27 mouse cellular contexts compared by ENCODE assay signal in the genomic region with DNA sequence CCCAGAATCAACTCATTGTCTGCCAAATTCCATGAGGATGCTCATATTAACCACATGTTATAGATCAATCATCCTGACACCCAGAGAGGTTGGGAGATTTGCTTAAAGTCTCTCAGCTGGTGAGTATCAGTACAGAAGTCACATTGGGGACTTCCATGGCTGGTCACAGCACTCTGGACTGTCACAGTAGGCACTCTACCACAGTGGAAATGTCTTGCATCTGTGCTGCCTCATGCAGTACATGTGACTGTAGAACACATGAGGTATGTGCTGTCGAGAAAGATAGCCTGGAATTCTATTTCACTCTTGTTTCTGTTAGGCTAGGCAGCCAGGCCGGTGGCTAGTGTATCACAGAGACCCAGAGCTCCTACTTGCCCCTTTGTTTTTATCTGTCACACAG. TPM values are rescaled to one million over a fixed set of nuclear protein-coding genes. Genes with fewer than 3 reads are reported as not detected.
A peak's percentile ranks its signal among the peaks of the same experiment; 100 is the strongest.
DNase-seq lines count a peak whose midpoint lies in the region; ATAC-seq lines count a peak whose summit lies in the region.
"Had no signal": no experiment of that assay in that cellular context is flagged by ENCODE, and none has a peak within 500 bp of the region (broad histone marks: within the 10 kb centered on the region; RNA-seq: fewer than 3 reads in every experiment).

No protein-coding gene starts in this region.

- no peaks in the 10 kb centered on the region for H3K36me3 ChIP-seq in macrophage (ENCODE audit: inconsistent target)
- H3K36me3 ChIP-seq in splenic B cell, adult 2 months (ENCODE audit: control insufficient read depth, insufficient read depth, low read length, poor library complexity, severe bottlenecking), result no peaks in the 10 kb centered on the region
- H3K36me3 ChIP-seq in forebrain, embryonic 12.5 days (replicated peaks), result no peaks in the 10 kb centered on the region
- H3K36me3 ChIP-seq in forebrain, embryonic 13.5 days (ENCODE audit: poor library complexity, severe bottlenecking), result no peaks in the 10 kb centered on the region
- H3K36me3 ChIP-seq: embryonic facial prominence, embryonic 12.5 days; embryonic facial prominence, embryonic 15.5 days; heart, embryonic 12.5 days; heart, embryonic 15.5 days; hindbrain, embryonic 10.5 days; hindbrain, embryonic 13.5 days had no signal

- no peaks in the 10 kb centered on the region; the same call in 1 of the 2 replicates for H3K27me3 ChIP-seq in splenic B cell, adult 2 months (ENCODE audit: control insufficient read depth, insufficient read depth, low read length, poor library complexity, severe bottlenecking)
- H3K27me3 ChIP-seq in forebrain, embryonic 12.5 days, result no peaks in the 10 kb centered on the region
- H3K27me3 ChIP-seq in forebrain, embryonic 13.5 days, result no peaks in the 10 kb centered on the region
- H3K27me3 ChIP-seq: embryonic facial prominence, embryonic 12.5 days; embryonic facial prominence, embryonic 15.5 days; heart, embryonic 12.5 days; heart, embryonic 15.5 days; hindbrain, embryonic 13.5 days had no signal

- no peaks in the 10 kb centered on the region for H3K9me3 ChIP-seq in forebrain, embryonic 12.5 days
- no peaks in the 10 kb centered on the region for H3K9me3 ChIP-seq in forebrain, embryonic 13.5 days (replicated peaks)
- H3K9me3 ChIP-seq: embryonic facial prominence, embryonic 12.5 days; embryonic facial prominence, embryonic 15.5 days; heart, embryonic 12.5 days; heart, embryonic 15.5 days; hindbrain, embryonic 10.5 days; hindbrain, embryonic 13.5 days had no signal

- no peak overlapping the region for H3K4me3 ChIP-seq in macrophage (ENCODE audit: inconsistent target)
- no peak overlapping the region for H3K4me3 ChIP-seq in forebrain, embryonic 12.5 days (replicated peaks)
- no peak overlapping the region for H3K4me3 ChIP-seq in forebrain, embryonic 13.5 days
- H3K4me3 ChIP-seq: embryonic facial prominence, embryonic 12.5 days; embryonic facial prominence, embryonic 15.5 days; heart, embryonic 12.5 days; heart, embryonic 15.5 days; hindbrain, embryonic 10.5 days; hindbrain, embryonic 13.5 days had no signal

- no peak overlapping the region for H3K9ac ChIP-seq in forebrain, embryonic 12.5 days
- H3K9ac ChIP-seq in forebrain, embryonic 13.5 days, result no peak overlapping the region
- H3K9ac ChIP-seq: embryonic facial prominence, embryonic 12.5 days; embryonic facial prominence, embryonic 15.5 days; heart, embryonic 12.5 days; heart, embryonic 15.5 days; hindbrain, embryonic 13.5 days had no signal

- no peaks in the 10 kb centered on the region for H3K79me2 ChIP-seq in macrophage (ENCODE audit: inconsistent target)

- ATAC-seq in forebrain, embryonic 12.5 days (ENCODE audit: low FRiP score), result no peak
- ATAC-seq in forebrain, embryonic 13.5 days, result no peak
- ATAC-seq: forebrain, embryonic 16.5 days; hindbrain, embryonic 16.5 days; inflammation-experienced regulatory T-cells, adult 6 months; intestine, embryonic 16.5 days had no signal

- H3K4me1 ChIP-seq in forebrain, embryonic 12.5 days, result no peaks in the 10 kb centered on the region
- H3K4me1 ChIP-seq in forebrain, embryonic 13.5 days, result no peaks in the 10 kb centered on the region
- H3K4me1 ChIP-seq: embryonic facial prominence, embryonic 12.5 days; embryonic facial prominence, embryonic 15.5 days; heart, embryonic 15.5 days; hindbrain, embryonic 13.5 days had no signal

- H3K4me2 ChIP-seq in forebrain, embryonic 12.5 days, result no peak overlapping the region
- no peak overlapping the region for H3K4me2 ChIP-seq in forebrain, embryonic 13.5 days
- H3K4me2 ChIP-seq: embryonic facial prominence, embryonic 12.5 days; embryonic facial prominence, embryonic 15.5 days; heart, embryonic 12.5 days; heart, embryonic 15.5 days; hindbrain, embryonic 13.5 days had no signal

- WGBS in macrophage (ENCODE audit: missing documents), result 92% methylated on average over 2 of the region's 2 CpGs
- 73% methylated on average over 2 of the region's 2 CpGs for WGBS in forebrain, embryonic 12.5 days
- WGBS in forebrain, embryonic 13.5 days, result 72% methylated on average over 2 of the region's 2 CpGs

- H3K27ac ChIP-seq in macrophage, result peak overlapping the region; percentile 71
- H3K27ac ChIP-seq in forebrain, embryonic 12.5 days, result no peak overlapping the region
- H3K27ac ChIP-seq in forebrain, embryonic 13.5 days, result no peak overlapping the region
- H3K27ac ChIP-seq: embryonic facial prominence, embryonic 12.5 days; embryonic facial prominence, embryonic 15.5 days; heart, embryonic 15.5 days; hindbrain, embryonic 10.5 days; hindbrain, embryonic 13.5 days had no signal

- peak; percentile 8 for DNase-seq in testis, postnatal 10 days (ENCODE audit: low spot score)
- DNase-seq in testis, postnatal 14 days (ENCODE audit: low spot score), result no peak
- peak; percentile 34 for DNase-seq in splenic B cell, adult 2 months (ENCODE audit: low read depth, low spot score)
- DNase-seq: adrenal gland, adult 2 months; adrenal gland, postnatal 14 days; cerebellum, adult 18-20 months; cerebellum, adult 9-11 months; cerebellum, postnatal 25 days; gastrocnemius, postnatal 10 days; gastrocnemius, postnatal 36 days; heart, postnatal 10 days; heart, postnatal 36 days had no signal

RNA-seq across cellular contexts. Expression of a gene that starts 11.9 kb away (rescaled TPM):
- 1,000 to 10,000 TPM in 1 of 26 experiments, 100 to 1,000 TPM in 25; 164 to 1,019 (median 482) TPM for total RNA-seq in macrophage (2018; cell fraction: chromatin; rRNA removed)
- 100 to 1,000 TPM in 18 of 26 experiments, 10 to 100 TPM in 8; 66.7 to 415 (median 156) TPM for total RNA-seq in macrophage (2018; cell fraction: cytosol; rRNA removed)
- 100 to 1,000 TPM; 109 to 703 (median 344) TPM for total RNA-seq in macrophage (2018; cell fraction: nucleus; rRNA removed)
- polyA plus RNA-seq in macrophage (2018), result 82.2 to 128 TPM (median 93.6 TPM) in 3 replicates
- 1.1 and 1.8 TPM in 2 replicates for polyA plus RNA-seq in forebrain, embryonic 12.5 days (2016; fragmentation: Nextera tagmentation; extraction: Ambion mirVana)
- polyA plus RNA-seq in forebrain, embryonic 13.5 days (2015; fragmentation: Nextera tagmentation; extraction: Ambion mirVana), result 0.96 and 1.4 TPM in 2 replicates

RNA-seq across cellular contexts. Expression of a gene that starts 41.8 kb away (rescaled TPM):
- under 1 TPM in 3 of 26 experiments, not detected in 23; 0.13 to 0.33 (median 0.26) TPM for total RNA-seq in macrophage (2018; cell fraction: chromatin; rRNA removed)
- not detected for total RNA-seq in macrophage (2018; cell fraction: cytosol; rRNA removed)
- not detected for total RNA-seq in macrophage (2018; cell fraction: nucleus; rRNA removed)
- polyA plus RNA-seq in macrophage (2018), result not detected in 3 replicates
- polyA plus RNA-seq in forebrain, embryonic 12.5 days (2016; fragmentation: Nextera tagmentation; extraction: Ambion mirVana), result 16.3 and 17.3 TPM in 2 replicates
- polyA plus RNA-seq in forebrain, embryonic 13.5 days (2015; fragmentation: Nextera tagmentation; extraction: Ambion mirVana), result 29.9 and 37.4 TPM in 2 replicates
- total RNA-seq: common myeloid progenitor, adult 5-6 weeks; gastrocnemius, postnatal 36 days; granulocyte monocyte progenitor cell, adult 5-6 weeks; heart, postnatal 10 days had no signal
- polyA plus RNA-seq: heart, embryonic 15.5 days had no signal

Comparison
In these comparisons a context has a peak if more than half of its experiments do, and no peak if none do; other contexts are left out.
1. RNA of a gene that starts 11.9 kb away (polyA plus RNA-seq): 82.2 to 128 TPM in macrophage; 1.1 to 1.8 TPM in forebrain, embryonic 12.5 days and 0.96 to 1.4 TPM in forebrain, embryonic 13.5 days; every median in the first group is over 10 times any median in the second.
2. RNA of a gene that starts 41.8 kb away (polyA plus RNA-seq): 29.9 to 37.4 TPM in forebrain, embryonic 13.5 days and 16.3 to 17.3 TPM in forebrain, embryonic 12.5 days; not detected in macrophage; every median in the first group is over 10 times any median in the second.